Mouse (Mus musculus) liver, adult 10 weeks (tissue): ENCODE results near the gene Olfr218. TPM values are rescaled to one million over a fixed set of nuclear protein-coding genes. Genes with fewer than 3 reads are reported as not detected.

Source experiments
- polyA plus RNA-seq: library from polyadenylated mRNA; stranded (reverse); fragments of 350-450 nt; fragmentation: Illumina TruSeq; extraction: RNeasy Lipid Tissue Mini Kit (QIAGEN cat#74804); gene quantifications from one replicate; pipeline ENCODE4 v1.2.3, GENCODE M21; 2014; ENCODE audit warnings: low read depth, low replicate concordance

Gene Olfr218
- not detected for polyA plus RNA-seq

GRCm38 (mm10) chr1:173197508-173197907 is at the start of gene Olfr218:
Gene Olfr218 (plus strand): TSS chr1:173197808.

GRCm38 (mm10) chr1:173190540-173190939 is 7.1 kb upstream of the Olfr218 start, which contains the start of gene Olfr1406:
Gene Olfr1406 (minus strand): TSS chr1:173190640.

GRCm38 (mm10) chr1:173212092-173212491 is 14.5 kb downstream of the Olfr218 start, which contains the start of gene Olfr1404:
Gene Olfr1404 (plus strand): TSS chr1:173212392.

GRCm38 (mm10) chr1:173227081-173227480 is 29.5 kb downstream of the Olfr218 start, which contains the start of gene Fcer1a:
Gene Fcer1a (minus strand): TSS chr1:173227214.

Other genes with a start within 250 kb of the Olfr218 start
- gene Olfr16, start 247.4 kb upstream of the Olfr218 start, polyA plus RNA-seq = 0.24 TPM
- not detected for gene Olfr1408, start 60.4 kb upstream of the Olfr218 start, polyA plus RNA-seq
- gene Olfr1406, start 7.2 kb upstream of the Olfr218 start, polyA plus RNA-seq = not detected
- gene Olfr1404, start 14.6 kb downstream of the Olfr218 start, polyA plus RNA-seq = not detected
- not detected for gene Fcer1a, start 29.4 kb downstream of the Olfr218 start, polyA plus RNA-seq
- not detected for gene Olfr418, start 68.2 kb downstream of the Olfr218 start, polyA plus RNA-seq
- gene Mptx2, start 80.0 kb downstream of the Olfr218 start, polyA plus RNA-seq = not detected
- gene Ackr1, start 135.9 kb downstream of the Olfr218 start, polyA plus RNA-seq = 0.61 TPM
- 3.3 TPM for gene Aim2, start 153.1 kb downstream of the Olfr218 start, polyA plus RNA-seq
- gene Cadm3, start 169.9 kb downstream of the Olfr218 start, polyA plus RNA-seq = 1.4 TPM